Mouse (Mus musculus) limb, embryonic 13.5 days (tissue): ENCODE measurements at regions not wholly inside any gene's neighbourhood (a gene's known extent, or its start where the extent isn't known, plus 50 kb on each side); places are given as distances from the start of the nearest gene placed in this dataset.

ENCODE experiments used
- ATAC-seq: fragments of 200-750 bp; cut with Nextera tagmentation; 2 replicates; pipeline ENCODE4 v1.8.0; 2017; ENCODE audit warnings: low read depth, moderate number of reproducible peaks, moderate TSS enrichment; ENCODE audit not compliant: low FRiP score
- H3K27ac ChIP-seq: fragments of 300-500 bp; sonication (generic); 2 replicates; pipeline ENCODE4 v1.5.1; 2015; ENCODE audit warnings: inconsistent platforms, mild to moderate bottlenecking, moderate library complexity
- H3K27me3 ChIP-seq: fragments of 300-500 bp; sonication (generic); 2 replicates; pipeline ENCODE4 v1.6.1; 2015; ENCODE audit warnings: mild to moderate bottlenecking, inconsistent platforms
- H3K36me3 ChIP-seq: fragments of 300-500 bp; sonication (generic); 2 replicates; pipeline ENCODE4 v1.6.1; 2015; ENCODE audit warnings: inconsistent platforms, mild to moderate bottlenecking, moderate library complexity
- H3K4me1 ChIP-seq: fragments of 300-500 bp; sonication (generic); 2 replicates; pipeline ENCODE4 v1.6.1; 2015; ENCODE audit warnings: inconsistent platforms
- H3K4me2 ChIP-seq: fragments of 300-500 bp; sonication (generic); replicated peaks from 2 replicates; pipeline ENCODE4 v1.6.1; 2015; ENCODE audit warnings: inconsistent platforms, mild to moderate bottlenecking, moderate library complexity
- H3K4me3 ChIP-seq: fragments of 300-500 bp; sonication (generic); 2 replicates; pipeline ENCODE4 v1.5.1; 2015; ENCODE audit warnings: moderate library complexity, mild to moderate bottlenecking, inconsistent platforms
- H3K9ac ChIP-seq: fragments of 300-500 bp; sonication (generic); 2 replicates; pipeline ENCODE4 v1.6.1; 2015; ENCODE audit warnings: mild to moderate bottlenecking, inconsistent platforms
- H3K9me3 ChIP-seq: fragments of 300-500 bp; sonication (generic); 2 replicates; pipeline ENCODE4 v1.6.1; 2016; ENCODE audit warnings: inconsistent platforms
- WGBS: fragments of 180-500 bp; shearing (Covaris S2); methylation state at CpG from one replicate; pipeline ENCODE4 v1.1.7; 2015; 5-methylcytosine and 5-hydroxymethylcytosine counted together

GRCm38 (mm10) chr13:81975878-81976277 is 193.0 kb downstream of the Cetn3 start:
- H3K36me3 ChIP-seq: no peaks in the 10 kb centered on the region
- ATAC-seq: no peak
- no peak overlapping the region for H3K4me2 ChIP-seq
- no peak overlapping the region for H3K27ac ChIP-seq
- H3K27me3 ChIP-seq: no peaks in the 10 kb centered on the region
- H3K4me1 ChIP-seq: no peaks in the 10 kb centered on the region
- no peaks in the 10 kb centered on the region for H3K9me3 ChIP-seq
- no peak overlapping the region for H3K9ac ChIP-seq
- 52% methylated on average over 2 of the region's 2 CpGs for WGBS
- no peak overlapping the region for H3K4me3 ChIP-seq

- Histone ChIP-seq H3K9ac (no peak overlapping the region), H3K4me3 (no peak overlapping the region), H3K27ac (no peak overlapping the region), H3K4me2 (no peak overlapping the region), H3K27me3 (no peaks in the 10 kb centered on the region), H3K36me3 (no peaks in the 10 kb centered on the region), H3K4me1 (0 out of 2 replicates have a peak, but pooled peaks cover 2% of the 10 kb centered on the region), H3K9me3 (no peaks in the 10 kb centered on the region)
- WGBS: 75% methylated on average over 6 of the region's 6 CpGs
- no peak for ATAC-seq
These were observed 195.1 kb downstream of the Cetn3 start for GRCm38 (mm10) chr13:81978003-81978402.

DNA sequence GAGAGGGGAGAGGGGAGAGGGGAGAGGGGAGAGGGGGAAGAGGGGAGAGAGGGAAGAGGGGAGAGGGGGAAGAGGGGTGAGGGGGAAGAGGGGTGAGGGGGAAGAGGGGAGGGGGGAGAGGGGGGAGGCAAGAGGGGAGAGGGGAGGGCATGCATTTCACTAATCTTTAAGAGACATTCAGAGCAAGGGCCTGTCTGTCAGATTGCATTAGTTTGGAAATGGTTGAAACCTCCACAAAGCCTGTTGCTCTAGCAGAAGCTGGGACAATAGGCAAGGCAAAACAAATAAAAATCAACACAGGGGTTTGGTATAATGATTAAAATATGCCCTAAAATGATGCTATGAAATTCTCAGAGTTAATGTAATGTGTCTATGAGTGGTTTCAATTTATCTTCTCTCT is 196.4 kb downstream of the Cetn3 start:
- Histone ChIP-seq H3K9ac (no peak overlapping the region), H3K9me3 (no peaks in the 10 kb centered on the region), H3K4me2 (no peak overlapping the region), H3K4me3 (no peak overlapping the region), H3K27ac (no peak overlapping the region), H3K27me3 (no peaks in the 10 kb centered on the region), H3K4me1 (0 out of 2 replicates have a peak, but pooled peaks cover 2% of the 10 kb centered on the region), H3K36me3 (no peaks in the 10 kb centered on the region)
- ATAC-seq: no peak

DNA sequence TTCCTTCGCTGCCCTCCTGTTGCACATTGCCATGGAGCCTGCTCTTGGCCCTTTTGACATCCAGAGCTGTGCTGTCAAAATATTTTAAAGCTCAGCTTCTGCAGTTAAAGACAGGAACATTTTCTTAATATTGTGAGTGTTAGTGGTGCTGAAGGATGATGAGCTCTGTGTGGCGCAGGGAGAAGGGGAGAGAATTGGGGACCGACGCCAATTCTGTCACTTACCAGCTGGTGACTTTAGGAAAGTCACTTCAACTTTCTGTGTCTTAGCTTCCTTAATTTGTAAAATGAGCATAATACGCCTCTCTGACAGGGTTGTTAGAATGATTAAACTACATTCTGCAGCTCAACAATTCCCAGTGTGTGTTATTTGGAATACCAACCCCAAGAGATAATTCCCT is 197.2 kb downstream of the Cetn3 start:
- WGBS: 83% methylated on average over 5 of the region's 5 CpGs
- H3K9ac ChIP-seq: no peak overlapping the region
- no peak overlapping the region for H3K4me2 ChIP-seq
- no peak overlapping the region for H3K4me3 ChIP-seq
- no peaks in the 10 kb centered on the region for H3K27me3 ChIP-seq
- H3K27ac ChIP-seq: no peak overlapping the region
- no peak for ATAC-seq
- no peaks in the 10 kb centered on the region for H3K36me3 ChIP-seq
- H3K9me3 ChIP-seq: no peaks in the 10 kb centered on the region
- 0 out of 2 replicates have a peak, but pooled peaks cover 2% of the 10 kb centered on the region for H3K4me1 ChIP-seq

DNA sequence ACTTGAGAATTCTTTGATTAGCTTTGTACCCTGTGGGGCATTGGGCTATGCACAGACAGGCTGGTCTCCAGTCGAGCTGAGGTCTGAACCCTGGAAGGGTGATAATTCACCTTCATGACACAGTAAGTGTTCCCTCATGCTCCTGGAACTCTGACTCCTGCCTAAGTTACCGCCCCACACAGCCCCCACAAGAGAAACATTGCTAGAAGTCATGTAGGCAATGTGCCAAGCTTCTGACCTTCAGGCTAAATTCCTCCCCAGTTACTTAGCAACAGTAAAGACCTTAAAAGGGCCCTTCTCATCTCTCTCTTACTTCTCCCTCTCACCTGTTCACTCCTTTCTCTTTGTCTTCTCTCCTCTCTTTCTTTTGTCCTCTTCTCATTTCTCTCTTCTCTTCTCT is 199.6 kb downstream of the Cetn3 start:
- no peak overlapping the region for H3K27ac ChIP-seq
- no peak overlapping the region for H3K9ac ChIP-seq
- no peaks in the 10 kb centered on the region for H3K36me3 ChIP-seq
- 35% methylated on average over 2 of the region's 2 CpGs for WGBS
- no peaks in the 10 kb centered on the region for H3K27me3 ChIP-seq
- H3K9me3 ChIP-seq: no peaks in the 10 kb centered on the region
- no peak for ATAC-seq
- 0 out of 2 replicates have a peak, but pooled peaks cover 2% of the 10 kb centered on the region for H3K4me1 ChIP-seq
- no peak overlapping the region for H3K4me3 ChIP-seq
- no peak overlapping the region for H3K4me2 ChIP-seq

GRCm38 (mm10) chr13:82000681-82001212 is 217.9 kb downstream of the Cetn3 start:
- ATAC-seq: no peak
- Histone ChIP-seq H3K4me2 (no peak overlapping the region), H3K9me3 (no peaks in the 10 kb centered on the region), H3K27ac (no peak overlapping the region), H3K36me3 (no peaks in the 10 kb centered on the region), H3K9ac (no peak overlapping the region), H3K4me1 (no peaks in the 10 kb centered on the region), H3K27me3 (no peaks in the 10 kb centered on the region), H3K4me3 (no peak overlapping the region)
- 84% methylated on average over 3 of the region's 3 CpGs for WGBS

- no peaks in the 10 kb centered on the region for H3K27me3 ChIP-seq
- no peak for ATAC-seq
- H3K4me3 ChIP-seq: no peak overlapping the region
- no peaks in the 10 kb centered on the region for H3K4me1 ChIP-seq
- no peak overlapping the region for H3K9ac ChIP-seq
- no peak overlapping the region for H3K4me2 ChIP-seq
- no peak overlapping the region for H3K27ac ChIP-seq
- H3K9me3 ChIP-seq: no peaks in the 10 kb centered on the region
- 56% methylated on average over 7 of the region's 7 CpGs for WGBS
- no peaks in the 10 kb centered on the region for H3K36me3 ChIP-seq
These were observed 223.3 kb downstream of the Cetn3 start for GRCm38 (mm10) chr13:82005929-82006726.

DNA sequence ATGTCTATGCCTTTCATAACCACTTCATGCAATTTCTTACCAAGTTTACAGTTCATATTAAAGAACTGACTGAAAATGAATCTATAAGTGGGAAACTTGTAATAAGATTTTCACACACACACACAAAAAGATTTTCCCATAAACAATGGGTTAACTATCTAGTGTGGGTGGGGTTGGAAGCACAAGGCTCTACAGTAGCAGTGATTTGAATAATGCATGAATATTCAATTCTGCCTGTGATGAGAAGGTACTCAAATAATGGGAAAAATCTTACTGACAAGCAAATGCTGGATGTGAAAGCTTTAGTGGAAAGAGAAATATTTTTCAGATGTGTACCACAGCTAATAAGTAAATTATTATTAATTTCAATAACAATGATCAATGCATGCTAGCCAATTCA is 224.3 kb downstream of the Cetn3 start:
- no peak overlapping the region for H3K4me3 ChIP-seq
- no peaks in the 10 kb centered on the region for H3K36me3 ChIP-seq
- H3K27ac ChIP-seq: no peak overlapping the region
- no peaks in the 10 kb centered on the region for H3K4me1 ChIP-seq
- no peak overlapping the region for H3K4me2 ChIP-seq
- H3K9me3 ChIP-seq: no peaks in the 10 kb centered on the region
- H3K27me3 ChIP-seq: no peaks in the 10 kb centered on the region
- no peak overlapping the region for H3K9ac ChIP-seq
- ATAC-seq: no peak

DNA sequence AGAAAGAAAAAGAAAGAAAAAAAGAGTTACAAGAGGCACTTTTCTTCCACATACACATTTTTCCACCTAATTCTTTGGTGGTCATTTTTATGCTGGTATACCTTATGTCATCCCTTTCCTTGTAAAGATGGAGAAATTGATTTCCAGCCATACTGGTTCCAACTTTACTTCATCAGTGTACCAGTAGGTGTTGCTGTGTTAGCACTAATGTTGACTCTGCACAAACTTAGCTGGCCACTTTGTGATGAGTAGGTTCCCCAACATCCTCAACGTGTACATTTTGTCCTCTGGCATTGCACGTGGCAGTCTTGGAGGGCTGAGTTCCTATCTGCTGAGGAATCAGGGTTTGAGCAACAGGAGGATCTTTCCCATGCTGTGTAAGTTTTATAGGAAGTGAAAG is 256.7 kb downstream of the Cetn3 start:
- H3K4me1 ChIP-seq: no peaks in the 10 kb centered on the region
- H3K4me3 ChIP-seq: no peak overlapping the region
- H3K36me3 ChIP-seq: no peaks in the 10 kb centered on the region
- no peaks in the 10 kb centered on the region for H3K9me3 ChIP-seq
- no peak overlapping the region for H3K4me2 ChIP-seq
- no peak for ATAC-seq
- no peak overlapping the region for H3K9ac ChIP-seq
- no peaks in the 10 kb centered on the region for H3K27me3 ChIP-seq
- 45% methylated on average over 2 of the region's 2 CpGs for WGBS
- H3K27ac ChIP-seq: no peak overlapping the region

GRCm38 (mm10) chr13:82058131-82058731 is 275.4 kb downstream of the Cetn3 start:
- no peaks in the 10 kb centered on the region for H3K9me3 ChIP-seq
- peaks cover 21% of the 10 kb centered on the region for H3K4me1 ChIP-seq
- H3K4me2 ChIP-seq: no peak overlapping the region
- WGBS: 6% methylated on average over 3 of the region's 3 CpGs
- no peaks in the 10 kb centered on the region for H3K27me3 ChIP-seq
- H3K27ac ChIP-seq: no peak overlapping the region
- peak; percentile 44; the same call in 1 of the 2 replicates for ATAC-seq
- H3K36me3 ChIP-seq: no peaks in the 10 kb centered on the region
- H3K9ac ChIP-seq: no peak overlapping the region
- no peak overlapping the region for H3K4me3 ChIP-seq

- 0 out of 2 replicates have a peak, but pooled peaks have one; percentile 11 for ATAC-seq
- H3K27ac ChIP-seq: no peak overlapping the region
- WGBS: 20% methylated on average over 3 of the region's 3 CpGs
These were observed 276.0 kb downstream of the Cetn3 start for GRCm38 (mm10) chr13:82058872-82059271.

GRCm38 (mm10) chr13:82059498-82059897 is 276.6 kb downstream of the Cetn3 start:
- 13% methylated on average over 5 of the region's 5 CpGs for WGBS
- no peaks in the 10 kb centered on the region for H3K36me3 ChIP-seq
- H3K4me1 ChIP-seq: peaks cover 21% of the 10 kb centered on the region
- no peaks in the 10 kb centered on the region for H3K9me3 ChIP-seq
- ATAC-seq: 0 out of 2 replicates have a peak, but pooled peaks have one; percentile 44
- H3K27ac ChIP-seq: no peak overlapping the region
- H3K4me3 ChIP-seq: no peak overlapping the region
- H3K4me2 ChIP-seq: no peak overlapping the region
- H3K9ac ChIP-seq: no peak overlapping the region
- H3K27me3 ChIP-seq: no peaks in the 10 kb centered on the region

More at GRCm38 (mm10) chr13:82058872-82059271, 276.0 kb downstream of the Cetn3 start:
- no peak overlapping the region for H3K9ac ChIP-seq
- no peak overlapping the region for H3K4me2 ChIP-seq
- H3K4me1 ChIP-seq: peaks cover 21% of the 10 kb centered on the region
- no peaks in the 10 kb centered on the region for H3K9me3 ChIP-seq
- no peaks in the 10 kb centered on the region for H3K27me3 ChIP-seq
- H3K36me3 ChIP-seq: no peaks in the 10 kb centered on the region
- H3K4me3 ChIP-seq: no peak overlapping the region
